Mouse (Mus musculus) ZHBTc4 (cell line): ENCODE results near the gene Slc27a1.

Source experiments
- DNase-seq: peaks from one replicate; pipeline ENCODE4 v3.0.0-alpha.2; 2011; ENCODE audit warnings: low read depth, low spot score

Gene Slc27a1

GRCm38 (mm10) chr8:71580201-71580600, 11.5 kb downstream of the Slc27a1 start:
- no peak for DNase-seq

GRCm38 (mm10) chr8:71586891-71587290, 18.2 kb downstream of the Slc27a1 start:
- peak; percentile 75 for DNase-seq

DNA sequence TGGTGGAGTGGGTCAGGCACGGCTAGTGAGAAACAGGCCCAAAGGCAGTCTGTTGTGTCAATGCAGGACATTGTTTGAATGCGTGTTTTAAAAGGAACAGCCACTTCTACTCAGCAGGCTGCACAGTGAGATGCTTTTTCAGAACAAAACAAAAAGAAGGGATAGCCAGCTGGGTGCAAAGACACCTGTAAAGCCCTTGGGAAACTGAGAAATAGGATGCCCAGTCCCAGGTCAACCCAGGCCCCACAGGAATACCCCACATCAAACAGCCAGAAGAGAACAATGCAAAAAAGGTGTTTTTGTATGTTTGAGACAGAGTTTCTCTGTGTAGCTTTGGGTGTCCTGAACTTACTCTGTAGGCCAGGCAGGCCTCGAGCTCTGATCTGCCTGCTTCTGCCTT, 20.1 kb downstream of the Slc27a1 start:
- no peak for DNase-seq

- no peak for DNase-seq
Observed at GRCm38 (mm10) chr8:71591017-71591416, 22.3 kb downstream of the Slc27a1 start.

GRCm38 (mm10) chr8:71591471-71592373, 23.0 kb downstream of the Slc27a1 start, which contains the start of gene Pgls:
TSS of gene Pgls (plus strand) at chr8:71592176.
- peak; percentile 98 for DNase-seq

- DNase-seq = no peak
Observed at GRCm38 (mm10) chr8:71592374-71593170, 23.9 kb downstream of the Slc27a1 start.

DNA sequence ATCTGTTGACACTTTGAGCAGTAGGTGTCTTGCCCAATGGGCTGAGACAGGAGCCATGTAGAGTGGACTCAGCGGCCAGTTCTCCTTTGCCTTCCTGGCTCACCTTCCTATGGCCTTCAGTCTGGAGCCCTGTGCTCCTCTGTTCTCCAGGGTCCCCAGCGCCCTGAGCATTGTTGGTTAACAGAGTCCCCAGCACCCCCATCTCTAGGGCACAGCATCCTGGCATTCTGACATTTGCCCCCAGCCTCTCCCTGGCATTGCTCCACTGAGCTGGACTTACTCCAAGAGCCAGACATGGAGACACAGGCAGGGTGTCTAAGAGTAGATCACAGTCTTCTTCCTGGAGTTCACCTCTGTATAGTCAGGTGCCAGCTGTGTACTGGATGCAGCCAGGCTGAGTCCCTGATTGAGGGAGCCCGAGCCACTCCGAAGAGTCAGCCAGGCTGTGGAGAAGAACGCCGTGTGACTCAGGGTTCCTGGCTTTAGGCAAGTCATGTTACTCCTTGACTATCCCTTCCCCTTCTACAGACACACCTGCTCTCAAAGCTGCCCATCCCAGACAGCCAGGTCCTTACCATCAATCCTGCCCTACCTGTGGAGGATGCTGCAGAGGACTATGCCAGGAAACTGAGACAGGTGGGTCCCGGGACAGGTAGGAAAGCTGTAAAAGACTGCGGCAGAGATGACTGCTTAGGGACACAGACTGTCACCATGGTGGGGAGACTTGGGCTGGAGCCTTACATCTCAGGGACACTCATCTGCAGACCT, 25.1 kb downstream of the Slc27a1 start:
- DNase-seq = no peak

DNA sequence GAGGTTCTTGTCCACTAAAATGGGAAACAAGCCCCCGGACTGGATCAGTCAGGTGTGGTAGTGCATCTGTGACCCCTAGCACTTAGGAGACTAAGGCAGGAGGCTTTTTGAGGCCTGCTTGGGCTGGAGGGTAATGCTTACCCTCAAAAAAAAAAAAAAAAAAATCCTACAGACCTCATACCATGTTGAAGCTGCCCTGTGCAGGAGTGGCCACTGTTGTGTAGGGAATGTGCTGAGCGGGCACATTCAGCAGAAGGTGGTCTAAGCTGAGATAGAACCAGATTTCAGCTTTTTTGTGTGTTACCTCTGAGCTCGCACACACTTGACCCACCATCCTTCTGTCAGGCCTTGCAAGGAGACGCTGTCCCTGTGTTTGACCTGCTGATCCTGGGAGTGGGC, 25.6 kb downstream of the Slc27a1 start:
- DNase-seq = no peak

DNA sequence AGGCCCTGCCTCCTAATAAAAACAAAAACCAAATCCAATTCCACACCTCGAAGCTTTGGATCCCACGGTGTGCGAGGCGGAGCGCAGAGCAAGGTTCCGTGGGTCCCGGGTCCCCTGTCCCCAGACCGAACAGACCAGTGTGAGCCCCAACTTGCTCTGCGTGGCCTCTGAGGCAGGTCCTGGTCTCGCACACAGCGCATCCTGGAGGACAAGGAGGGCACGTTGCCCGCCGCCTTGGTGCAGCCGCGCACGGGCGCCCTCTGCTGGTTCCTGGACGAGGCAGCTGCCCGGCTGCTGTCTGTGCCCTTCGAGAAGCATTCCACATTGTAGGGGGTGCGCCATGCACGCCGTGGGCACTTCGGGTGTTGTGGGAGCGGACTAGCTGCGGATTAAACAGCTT, 27.2 kb downstream of the Slc27a1 start:
- peak; percentile 90 for DNase-seq

DNA sequence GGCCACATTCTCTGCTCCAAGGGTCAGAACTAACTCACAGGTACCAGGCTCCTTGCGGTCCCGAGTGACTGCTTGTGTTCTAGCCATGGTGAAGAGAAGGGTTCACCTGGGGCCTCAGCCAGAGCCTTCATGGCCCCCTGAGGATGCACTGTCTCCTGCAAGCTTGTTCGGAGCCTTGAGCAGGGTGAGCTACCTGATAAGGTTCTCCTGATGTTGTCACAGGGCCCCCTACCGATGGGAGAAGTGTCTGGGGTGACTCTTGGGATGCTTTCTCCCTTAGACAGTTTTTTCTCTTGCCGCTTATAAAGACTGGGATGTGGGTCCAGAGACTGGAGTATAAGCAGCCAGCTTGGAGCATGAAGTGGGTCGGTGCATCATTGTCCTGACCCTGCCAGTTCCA, 27.7 kb downstream of the Slc27a1 start:
- no peak for DNase-seq

- DNase-seq = no peak
Observed at GRCm38 (mm10) chr8:71596798-71597197, 28.1 kb downstream of the Slc27a1 start.

DNA sequence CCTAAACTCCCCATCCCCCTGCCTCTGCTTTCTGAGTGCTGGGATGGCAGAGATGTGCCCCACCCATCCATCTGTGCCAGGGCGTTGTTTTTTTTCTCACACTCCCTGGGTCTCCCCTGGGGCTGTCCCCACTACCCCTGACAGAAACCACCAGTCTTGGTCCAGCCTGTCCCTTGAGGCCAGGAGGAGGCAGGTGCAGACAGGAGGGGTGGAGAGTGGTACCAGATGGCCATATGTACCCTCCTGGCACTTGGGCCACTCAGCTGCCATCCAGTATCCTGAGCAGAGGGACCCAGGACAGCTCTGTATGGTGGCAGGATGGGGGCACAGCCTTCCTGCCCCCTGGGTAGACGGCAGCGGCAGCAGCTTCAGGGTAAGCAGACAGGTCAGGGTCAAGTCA, 28.8 kb downstream of the Slc27a1 start, which contains the start of gene Fam129c:
TSS of gene Fam129c (plus strand) at position 198 of the 400 bp plus-strand sequence.
- DNase-seq = no peak

DNA sequence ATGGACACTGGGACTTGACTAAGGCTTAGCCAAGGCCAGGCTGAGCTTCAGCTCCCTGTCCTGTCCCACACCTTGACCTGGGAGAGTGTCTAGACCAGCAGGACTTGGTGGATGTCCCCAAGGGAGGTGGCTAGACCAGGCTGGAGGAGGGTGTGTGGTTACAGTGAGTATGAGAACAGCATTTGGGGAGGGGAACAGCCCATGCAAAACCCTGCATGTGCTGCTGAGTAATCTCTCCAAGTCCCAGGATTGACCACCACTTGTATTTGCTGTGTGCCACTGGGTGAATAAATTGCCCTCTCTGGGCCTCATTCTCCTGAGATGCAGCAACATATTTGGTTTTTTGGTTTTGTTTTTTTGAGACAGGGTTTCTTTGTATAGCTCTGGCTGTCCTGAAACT, 29.7 kb downstream of the Slc27a1 start:
- DNase-seq = no peak

DNA sequence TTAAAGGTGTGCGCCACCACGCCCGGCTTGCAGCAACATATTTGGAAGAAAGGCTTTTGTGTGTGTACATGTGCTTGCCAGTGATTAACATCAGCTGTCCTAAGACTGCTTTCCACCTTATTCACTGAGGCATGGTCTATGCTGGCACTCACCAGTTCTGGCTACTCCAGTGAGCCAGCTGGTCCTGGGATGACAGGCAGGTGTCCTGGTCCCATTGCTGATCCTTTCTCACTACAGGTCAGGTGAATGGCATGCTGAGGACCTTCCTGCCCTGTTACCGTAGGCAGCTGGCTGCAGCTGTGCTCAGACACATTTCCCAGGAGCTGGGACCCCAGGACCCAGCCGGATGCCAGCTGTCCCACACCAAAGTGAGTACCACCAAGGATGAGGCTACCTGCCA, 30.2 kb downstream of the Slc27a1 start:
- DNase-seq = no peak

GRCm38 (mm10) chr8:71601939-71602665, 33.4 kb downstream of the Slc27a1 start:
- peak; percentile 60 for DNase-seq

DNA sequence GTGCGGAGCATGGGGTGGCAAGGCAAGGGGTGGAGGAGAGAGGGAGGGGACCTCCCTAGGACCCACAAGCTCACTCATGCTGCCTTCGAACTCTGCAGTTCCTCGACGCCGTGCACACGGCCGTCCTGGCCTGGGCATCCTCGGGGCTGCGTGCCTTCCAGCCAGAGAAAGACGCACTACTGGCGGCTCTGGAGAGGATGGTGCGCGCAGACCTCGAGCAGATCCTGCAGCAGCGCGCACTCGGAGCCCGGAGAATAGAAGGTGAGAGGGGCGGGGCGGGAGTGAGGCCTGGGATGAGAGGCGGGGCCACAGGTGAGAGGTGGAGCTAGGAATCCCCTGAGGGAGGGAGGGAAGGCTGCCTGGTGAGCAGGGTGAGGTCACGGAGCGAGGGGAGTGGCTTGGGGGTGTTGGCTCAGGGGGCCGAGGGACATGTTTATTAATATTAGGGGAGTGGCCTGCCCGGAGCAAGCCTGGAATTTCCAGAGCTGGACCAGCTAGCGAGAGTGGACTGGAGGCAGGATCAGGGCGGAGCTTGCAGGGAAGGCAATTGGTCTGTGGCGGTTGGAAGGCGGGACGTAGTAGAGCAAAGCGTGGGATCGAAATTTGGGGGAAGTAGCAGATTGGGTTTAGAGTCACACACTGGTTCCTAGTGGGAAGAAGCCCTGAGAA, 34.1 kb downstream of the Slc27a1 start:
- DNase-seq = peak; percentile 93

DNA sequence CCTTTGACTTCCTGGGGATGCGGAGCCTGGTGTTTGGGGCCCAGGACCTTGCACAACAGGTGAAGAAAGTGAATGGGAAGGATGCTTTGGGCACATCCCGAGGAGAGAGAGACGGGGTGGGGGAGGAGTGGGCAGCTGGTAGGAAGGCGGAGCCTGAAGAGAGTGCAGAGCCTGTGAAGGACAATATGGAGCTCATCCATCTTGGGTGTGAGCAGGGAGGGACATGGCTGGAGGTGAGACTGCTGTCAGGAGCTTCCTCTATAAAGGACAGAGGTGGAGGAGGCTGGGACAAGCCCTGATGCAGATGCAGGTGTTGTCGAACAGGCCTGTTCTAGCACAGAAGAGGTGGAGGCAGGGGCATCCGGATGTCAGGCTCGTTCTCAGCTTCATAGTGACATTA, 35.3 kb downstream of the Slc27a1 start:
- DNase-seq = no peak

DNA sequence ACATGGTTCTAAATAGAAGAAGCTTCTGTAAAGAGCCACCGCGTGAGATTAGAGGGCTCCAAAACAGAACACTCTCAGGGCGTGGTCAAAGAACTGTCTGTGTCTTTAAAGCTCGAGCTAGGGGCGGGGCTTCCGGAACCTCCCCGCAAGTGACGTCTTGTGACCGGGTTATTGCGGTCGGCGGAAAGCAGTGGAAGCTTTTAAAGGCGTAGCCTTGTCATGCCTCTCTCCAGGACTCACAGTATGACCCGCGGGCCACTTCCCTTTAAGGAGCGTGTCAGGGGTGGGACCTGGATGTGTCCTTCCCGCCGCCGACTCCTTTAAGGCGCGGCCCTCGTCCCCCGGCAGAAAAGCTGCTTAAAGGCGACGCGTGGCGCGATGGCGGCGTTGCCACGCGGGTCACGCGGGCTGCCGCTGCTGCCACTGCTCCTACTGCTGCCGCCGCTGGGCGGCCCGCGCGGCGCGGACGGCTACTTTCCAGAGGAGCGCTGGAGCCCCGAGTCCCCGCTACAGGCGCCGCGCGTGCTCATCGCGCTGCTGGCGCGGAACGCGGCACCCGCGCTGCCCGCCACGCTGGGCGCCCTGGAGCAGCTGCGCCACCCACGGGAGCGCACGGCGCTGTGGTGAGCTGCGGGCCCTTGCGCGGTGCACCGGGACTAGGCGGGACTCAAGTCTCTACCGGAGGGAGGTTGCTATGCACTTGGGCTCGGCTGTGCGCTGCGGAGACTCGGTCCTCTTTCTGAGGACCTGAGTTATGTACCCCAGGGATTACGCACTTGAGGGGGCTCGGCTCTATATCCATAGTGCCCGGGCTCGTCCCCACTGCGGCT, 42.4 kb downstream of the Slc27a1 start, which contains the start of gene Colgalt1:
TSS of gene Colgalt1 (plus strand) at position 177 of the 830 bp plus-strand sequence.
- peak; percentile 100 for DNase-seq

DNA sequence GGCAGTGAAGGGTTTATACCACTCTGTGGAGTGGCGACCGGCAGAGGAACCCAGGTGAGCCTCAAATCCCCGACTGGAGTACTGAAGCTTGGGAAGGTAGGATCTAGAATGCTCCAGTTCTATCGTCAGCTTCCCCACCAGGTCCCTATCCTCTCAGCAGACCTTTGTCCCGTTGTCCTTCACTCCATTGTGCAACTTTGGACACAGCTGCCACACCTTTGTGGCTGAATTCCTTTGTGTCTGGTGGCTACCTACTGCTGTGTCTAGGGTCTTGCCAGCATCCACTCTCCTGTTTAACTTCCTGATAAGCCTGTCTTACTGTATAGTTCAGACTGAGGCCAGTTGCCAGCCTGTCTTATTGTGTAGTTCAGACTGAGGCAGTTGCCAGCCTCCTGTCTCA, 43.5 kb downstream of the Slc27a1 start:
- peak; percentile 84 for DNase-seq
